Mouse (Mus musculus): Measurements from ENCODE around the gene Wdr18.

Gene Wdr18

DNA sequence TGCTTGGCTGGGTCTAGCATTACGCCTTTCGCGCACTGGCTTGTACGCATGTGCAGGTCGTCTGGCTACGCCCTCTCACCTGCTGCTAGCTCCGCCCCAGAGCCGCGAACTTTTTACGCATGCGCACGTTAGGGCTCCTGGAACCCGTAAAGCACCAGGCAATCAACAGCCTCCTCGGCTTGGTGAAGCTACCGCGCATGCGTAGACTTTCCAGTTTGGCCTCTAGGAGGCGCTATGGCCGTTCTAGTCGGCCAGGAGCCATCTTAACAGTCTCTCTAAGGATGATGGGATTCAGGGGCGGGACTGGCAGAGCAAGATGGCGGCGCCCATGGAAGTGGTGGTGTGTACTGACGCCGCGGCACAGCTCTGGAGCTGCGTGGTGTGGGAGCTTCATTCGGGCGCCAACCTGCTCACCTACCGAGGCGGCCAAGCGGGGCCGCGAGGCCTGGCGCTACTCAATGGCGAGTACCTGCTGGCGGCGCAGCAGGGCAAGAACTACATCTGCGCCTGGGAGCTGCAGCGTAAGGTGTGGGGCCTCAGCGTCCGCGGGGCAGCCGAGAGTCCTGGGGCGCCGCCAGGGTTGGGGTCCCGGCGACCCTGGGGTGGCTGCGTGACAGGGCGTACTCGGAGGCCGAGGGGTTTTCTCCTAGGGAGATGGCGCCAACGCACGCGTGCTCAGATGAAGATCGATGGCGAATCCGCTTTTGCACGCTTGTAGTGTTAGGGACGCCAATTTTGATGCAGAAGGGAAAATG lies at the start of gene Wdr18:
Wdr18 (plus strand) TSS at position 306 of the 755 bp plus-strand sequence.
- DNase-seq = peak; percentile 99 to 100

DNA sequence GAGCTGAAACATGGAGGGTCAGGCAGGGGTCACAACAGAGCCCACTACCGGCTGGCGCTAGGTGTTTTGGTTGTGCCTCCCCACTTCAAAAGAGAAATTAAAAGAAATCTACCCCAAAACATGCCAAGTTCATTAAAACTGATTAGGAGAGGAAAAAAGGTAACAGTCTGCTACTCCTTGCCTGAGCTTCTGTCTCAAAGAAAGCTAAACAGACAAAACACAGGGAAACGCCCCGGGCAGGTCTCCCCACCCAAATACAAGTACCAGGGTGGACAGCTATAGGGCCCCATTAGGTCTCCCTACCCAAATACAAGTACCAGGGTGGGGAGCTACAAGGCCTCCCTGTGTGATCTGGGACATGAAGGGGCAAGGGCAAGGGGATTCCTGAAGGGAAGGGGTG lies 49.4 kb upstream of the Wdr18 start, which contains the start of gene Gm26602:
Gm26602 (plus strand) TSS at position 301 of the 400 bp plus-strand sequence.
- DNase-seq = no peak

DNA sequence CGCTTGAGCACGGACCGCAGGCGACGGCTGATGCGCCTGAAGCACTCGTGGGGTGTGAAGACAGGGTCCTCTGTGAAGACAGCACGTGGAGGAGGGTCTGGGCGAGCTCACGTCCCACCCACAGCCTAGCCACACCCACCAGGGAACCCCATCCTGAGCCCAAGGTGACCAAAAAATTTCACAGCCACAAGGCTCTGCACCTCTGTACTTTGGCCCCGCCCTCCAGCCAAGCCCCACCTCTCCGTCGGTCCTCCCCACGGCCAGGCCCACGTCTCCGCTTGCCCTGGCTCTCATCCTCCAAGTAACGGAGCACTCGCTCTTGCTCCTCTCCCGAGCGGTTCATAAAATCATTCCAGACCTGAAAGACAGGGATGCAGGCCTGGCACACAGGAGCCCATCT lies 47.5 kb upstream of the Wdr18 start:
- no peak for DNase-seq

DNA sequence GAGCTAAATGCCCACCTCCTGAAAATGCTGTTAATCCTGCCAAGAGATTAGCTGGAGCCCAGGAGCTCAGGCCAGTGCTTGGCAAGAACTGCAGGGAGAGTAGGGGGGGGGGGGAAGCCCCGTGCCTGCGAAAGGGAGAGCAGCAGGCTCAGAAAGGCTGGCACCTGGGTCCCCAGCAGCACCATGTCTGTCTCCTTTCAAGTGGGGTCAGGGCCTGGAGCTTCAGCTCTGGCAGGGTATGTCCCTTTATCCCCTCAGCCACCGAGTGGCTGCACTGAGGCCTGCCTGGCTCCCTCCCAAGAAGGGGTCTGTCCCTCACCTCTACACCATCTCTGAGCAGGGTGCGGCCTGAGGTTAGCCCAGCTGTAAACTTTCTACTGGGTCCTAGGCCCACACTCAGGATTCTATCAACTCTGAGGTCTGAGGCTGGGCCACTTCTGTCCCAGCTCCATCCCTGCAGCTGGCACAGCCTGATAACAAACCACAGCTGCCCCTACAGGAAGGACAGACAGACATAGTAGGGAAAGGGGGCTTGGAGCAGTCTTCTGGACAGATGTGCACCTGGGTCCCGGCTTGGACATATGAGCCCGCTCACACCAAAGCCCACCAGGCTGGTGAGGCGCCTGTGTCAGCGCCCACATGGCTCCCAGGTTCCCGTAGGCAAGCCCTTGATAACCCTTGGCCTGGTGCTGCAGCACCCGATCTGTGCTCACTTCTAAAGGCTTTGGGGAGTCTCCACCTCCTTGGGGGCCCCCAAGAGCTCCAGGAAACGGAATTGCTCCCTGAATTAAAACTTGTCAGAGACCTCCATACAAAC lies 45.6 kb upstream of the Wdr18 start:
- DNase-seq = no peak

DNA sequence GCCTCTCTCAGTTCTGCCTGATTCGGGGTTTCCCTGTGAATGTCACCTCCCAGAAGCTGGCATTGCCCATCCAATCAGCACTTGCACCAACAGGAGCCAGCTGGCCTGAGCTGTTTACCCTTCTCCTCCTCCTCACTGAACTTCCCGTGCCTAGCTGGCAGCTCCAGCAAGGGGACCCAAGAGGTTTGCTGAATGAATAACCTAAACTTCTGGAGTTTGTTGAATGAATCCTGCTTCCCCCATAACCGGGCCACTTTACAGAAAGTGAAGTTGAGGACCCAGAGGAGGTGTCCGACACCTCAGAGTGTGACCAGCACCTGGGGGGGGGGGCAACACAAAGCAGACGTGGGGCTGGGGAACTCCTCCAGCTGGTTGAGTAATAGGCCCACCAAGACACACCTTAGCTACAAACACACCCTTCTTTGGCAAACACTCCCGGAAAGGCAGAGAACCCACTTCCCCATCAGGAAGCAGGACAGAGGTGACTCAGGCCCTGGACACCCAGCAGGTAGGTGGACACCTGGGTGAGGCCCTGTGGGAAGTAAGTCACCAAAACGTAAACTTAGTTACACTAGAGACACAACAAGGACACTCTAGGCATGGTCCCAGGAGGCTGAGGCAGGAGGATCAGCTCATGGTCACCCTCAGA lies 44.9 kb upstream of the Wdr18 start:
- peak in 1 of 2 experiments; percentile 41 for DNase-seq

DNA sequence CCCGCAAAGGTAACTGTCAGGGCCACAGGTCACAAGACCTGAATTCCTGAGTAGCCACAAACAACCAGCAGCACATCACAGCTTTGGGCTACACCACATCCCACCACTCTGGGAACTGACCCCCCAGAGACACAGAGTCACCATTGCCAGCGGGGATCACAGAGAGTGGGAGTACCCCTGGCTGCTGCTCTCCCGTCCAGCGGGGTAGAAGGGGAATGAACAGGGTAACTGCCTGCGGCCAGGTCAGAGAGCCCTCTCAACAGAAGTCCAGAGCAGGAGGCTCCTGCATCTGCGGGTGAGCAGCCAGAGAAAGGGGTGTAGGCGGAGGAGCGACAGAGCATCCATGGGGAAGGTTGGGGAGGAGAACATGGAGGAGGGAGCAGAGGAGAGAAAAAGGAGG lies 43.9 kb upstream of the Wdr18 start:
- no peak for DNase-seq

DNA sequence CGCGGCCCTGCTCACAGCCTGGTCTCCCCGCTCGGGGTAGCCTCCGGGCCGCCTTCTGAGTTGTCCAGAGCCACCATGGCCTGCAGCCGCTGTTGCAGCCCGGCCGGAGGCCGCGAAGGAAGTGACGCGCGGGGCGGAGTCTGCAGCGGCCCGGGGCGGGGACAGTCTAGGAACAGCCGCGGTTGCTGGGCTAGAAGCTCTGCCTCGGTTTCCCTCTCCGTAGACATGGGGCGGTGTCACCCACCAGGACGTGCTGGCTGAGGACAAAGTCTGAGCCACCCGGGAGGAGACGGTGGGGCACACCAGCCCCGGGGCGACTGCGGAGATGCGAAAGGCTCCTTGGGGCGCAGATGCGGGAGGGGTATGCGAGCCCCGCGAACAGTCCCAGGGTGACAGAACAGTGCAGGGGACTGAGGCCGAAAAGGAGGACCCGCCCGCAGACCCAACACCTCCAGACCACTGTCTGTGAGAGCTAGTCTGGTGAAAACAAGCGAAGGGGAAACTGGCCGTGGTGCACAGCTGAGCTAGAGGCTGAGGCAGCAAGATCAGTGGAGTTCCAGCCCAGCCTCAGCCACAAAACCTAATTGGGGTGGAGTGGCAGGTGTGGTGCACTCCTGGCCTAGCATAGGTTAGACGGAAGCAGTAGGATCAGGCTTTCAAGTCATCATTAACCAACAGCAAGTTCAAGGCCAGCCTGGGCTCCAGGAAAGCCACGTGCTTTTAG lies 43.0 kb upstream of the Wdr18 start, which contains the start of gene Kiss1r:
Kiss1r (plus strand) TSS at position 164 of the 724 bp plus-strand sequence.
- DNase-seq = peak; percentile 90 to 92

DNA sequence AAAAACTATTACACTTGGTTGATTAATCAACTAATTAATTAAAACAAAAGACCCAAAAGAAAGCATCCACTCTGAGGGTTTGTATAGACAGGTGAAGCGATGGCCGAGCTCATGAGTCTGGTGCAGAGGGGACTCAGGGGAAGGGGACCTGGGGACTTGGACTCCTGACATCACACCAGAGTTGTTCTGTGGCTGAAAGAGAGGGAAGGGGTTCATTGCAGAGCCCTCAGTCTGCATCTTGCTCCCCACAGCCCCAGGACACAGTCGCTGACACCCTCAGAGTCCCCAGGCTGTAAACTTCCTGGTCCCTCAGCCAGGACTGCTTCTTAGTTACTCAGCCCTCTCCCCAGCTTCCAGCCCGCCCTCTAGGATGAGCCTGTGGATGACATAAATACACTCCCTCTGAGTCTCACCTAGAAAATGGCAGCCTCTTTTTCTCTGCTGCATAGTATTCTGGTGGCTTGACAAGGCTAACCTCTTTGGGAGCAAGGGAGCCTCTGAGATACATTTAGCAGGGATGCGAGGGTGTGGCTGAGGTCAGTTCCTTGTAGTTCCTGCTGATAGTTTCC lies 42.3 kb upstream of the Wdr18 start:
- no peak for DNase-seq

DNA sequence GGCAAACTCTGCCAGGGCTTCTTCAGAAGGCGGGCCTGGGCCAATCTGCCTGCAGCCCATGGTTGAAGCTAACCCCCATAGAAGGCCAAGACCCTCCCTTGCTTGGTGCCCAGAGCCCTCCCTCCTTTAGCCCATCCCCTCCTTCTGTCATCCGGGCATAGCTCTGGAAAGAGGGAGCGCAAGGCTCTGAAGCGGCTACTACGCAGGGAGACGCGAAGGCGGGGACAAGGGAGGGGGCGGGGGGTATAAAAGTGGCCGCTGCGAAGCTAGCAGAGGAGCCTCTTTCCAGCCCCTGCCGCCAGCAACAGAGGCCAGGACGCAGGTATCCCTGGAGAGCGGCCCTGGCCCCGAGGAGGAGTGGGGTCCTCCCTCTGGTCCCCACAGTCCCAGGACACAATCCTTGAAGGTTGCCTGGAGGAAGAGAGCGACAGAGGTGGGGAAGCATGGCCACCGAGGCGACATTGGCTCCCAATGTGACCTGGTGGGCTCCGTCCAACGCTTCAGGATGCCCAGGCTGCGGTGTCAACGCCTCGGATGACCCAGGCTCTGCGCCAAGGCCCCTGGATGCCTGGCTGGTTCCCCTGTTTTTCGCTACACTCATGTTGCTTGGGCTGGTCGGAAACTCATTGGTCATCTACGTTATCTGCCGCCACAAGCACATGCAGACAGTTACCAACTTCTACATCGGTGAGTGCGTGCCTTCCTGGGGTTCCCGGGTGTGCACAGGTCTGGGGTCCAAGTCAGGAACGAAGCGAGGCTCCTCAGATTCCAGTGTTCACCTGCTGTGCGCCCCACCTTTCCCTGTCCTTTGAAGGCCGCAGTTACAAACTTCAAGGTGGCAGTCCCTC lies 41.5 kb upstream of the Wdr18 start:
- DNase-seq = peak in 1 of 2 experiments; percentile 61

DNA sequence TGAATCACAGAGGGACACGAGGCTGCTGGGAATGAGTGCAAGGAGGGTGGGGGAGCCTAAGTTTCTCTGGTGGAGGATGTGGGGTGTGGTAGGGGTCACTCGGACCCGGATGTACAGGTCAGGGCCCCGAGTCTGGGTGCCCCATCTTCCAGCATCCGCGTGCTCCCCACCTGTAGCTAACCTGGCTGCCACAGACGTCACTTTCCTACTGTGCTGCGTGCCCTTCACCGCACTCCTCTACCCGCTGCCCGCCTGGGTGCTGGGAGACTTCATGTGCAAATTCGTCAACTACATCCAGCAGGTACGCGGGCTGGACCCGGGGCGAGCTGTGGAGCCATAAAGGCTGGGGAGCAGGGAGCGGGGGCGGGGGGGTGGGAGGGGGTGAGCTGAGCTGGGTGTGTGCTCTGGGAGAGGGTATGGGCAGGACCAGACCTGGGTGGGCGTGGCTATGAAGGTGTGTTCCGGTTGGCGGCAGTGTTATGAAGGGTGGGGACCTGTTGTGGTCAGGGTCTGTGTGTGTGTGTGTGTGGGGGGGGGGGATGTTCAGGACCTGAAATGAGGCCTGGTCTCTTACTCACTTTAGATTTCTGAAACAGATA lies 40.6 kb upstream of the Wdr18 start:
- DNase-seq = no peak

DNA sequence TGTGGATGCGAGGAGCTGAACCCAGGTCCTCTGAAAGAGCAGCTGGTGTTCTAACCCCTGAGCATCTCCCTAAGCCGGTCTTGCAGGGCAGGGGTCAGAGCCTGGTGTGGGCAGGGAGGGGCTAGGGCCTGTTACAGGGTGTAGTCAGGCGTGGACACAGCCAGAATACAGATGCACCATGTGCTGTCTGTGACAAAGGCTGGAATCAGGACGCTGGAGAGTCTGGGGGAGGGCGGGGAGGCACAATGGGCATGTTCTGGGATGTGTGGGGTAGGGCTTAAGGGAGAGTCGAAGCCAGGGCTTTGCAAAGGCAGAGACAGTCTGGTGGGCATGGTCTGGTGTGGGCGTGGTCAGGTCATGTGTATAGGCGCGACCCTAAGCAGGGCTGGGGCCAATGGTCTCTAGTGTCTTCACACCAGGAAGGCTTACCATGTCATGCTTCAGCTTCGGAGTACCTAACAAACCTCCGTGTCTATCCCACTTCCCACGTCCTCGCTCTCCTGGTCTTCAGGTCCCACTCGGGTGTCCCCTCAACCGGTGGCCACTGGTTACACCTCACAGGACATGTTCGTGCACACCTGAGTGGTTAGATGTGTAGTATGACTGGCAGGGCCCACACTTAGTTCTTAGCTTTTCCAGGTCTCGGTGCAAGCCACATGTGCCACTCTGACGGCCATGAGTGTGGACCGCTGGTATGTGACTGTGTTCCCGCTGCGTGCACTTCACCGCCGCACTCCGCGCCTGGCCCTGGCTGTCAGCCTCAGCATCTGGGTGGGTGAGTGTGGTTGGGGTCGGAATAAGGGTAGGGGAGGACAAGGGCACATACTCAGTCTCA lies 39.7 kb upstream of the Wdr18 start:
- DNase-seq = no peak

DNA sequence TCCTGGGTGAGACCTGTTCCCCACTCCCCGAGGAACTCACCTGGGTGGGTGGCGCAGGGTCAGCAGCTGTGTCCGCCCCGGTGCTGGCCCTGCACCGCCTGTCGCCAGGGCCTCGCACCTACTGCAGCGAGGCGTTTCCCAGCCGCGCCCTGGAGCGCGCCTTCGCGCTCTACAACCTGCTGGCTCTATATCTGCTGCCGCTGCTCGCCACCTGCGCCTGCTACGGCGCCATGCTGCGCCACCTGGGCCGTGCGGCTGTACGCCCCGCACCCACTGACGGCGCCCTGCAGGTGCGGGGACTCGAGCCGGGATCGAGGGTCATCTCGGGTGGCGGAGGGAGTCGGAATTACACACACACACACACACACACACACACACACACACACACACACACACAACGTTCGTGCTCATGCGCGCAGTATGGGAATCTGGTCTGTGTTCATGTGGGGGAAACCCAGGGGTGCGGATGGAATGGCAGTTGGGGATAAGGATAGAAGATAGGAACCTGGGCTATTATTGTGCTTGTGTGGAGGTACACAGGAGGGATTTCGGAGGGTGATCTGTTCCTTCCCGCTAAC lies 38.9 kb upstream of the Wdr18 start, which contains the start of gene R3hdm4:
R3hdm4 (minus strand) TSS at position 251 of the 578 bp plus-strand sequence.
- no peak for DNase-seq

DNA sequence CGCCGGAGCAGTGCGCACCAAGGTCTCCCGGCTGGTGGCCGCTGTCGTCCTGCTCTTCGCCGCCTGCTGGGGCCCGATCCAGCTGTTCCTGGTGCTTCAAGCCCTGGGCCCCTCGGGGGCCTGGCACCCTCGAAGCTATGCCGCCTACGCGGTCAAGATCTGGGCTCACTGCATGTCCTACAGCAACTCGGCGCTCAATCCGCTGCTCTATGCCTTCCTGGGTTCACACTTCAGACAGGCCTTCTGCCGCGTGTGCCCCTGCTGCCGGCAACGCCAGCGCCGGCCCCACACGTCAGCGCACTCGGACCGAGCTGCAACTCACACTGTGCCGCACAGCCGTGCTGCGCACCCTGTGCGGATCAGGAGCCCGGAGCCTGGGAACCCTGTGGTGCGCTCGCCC lies 38.4 kb upstream of the Wdr18 start:
- DNase-seq = no peak

DNA sequence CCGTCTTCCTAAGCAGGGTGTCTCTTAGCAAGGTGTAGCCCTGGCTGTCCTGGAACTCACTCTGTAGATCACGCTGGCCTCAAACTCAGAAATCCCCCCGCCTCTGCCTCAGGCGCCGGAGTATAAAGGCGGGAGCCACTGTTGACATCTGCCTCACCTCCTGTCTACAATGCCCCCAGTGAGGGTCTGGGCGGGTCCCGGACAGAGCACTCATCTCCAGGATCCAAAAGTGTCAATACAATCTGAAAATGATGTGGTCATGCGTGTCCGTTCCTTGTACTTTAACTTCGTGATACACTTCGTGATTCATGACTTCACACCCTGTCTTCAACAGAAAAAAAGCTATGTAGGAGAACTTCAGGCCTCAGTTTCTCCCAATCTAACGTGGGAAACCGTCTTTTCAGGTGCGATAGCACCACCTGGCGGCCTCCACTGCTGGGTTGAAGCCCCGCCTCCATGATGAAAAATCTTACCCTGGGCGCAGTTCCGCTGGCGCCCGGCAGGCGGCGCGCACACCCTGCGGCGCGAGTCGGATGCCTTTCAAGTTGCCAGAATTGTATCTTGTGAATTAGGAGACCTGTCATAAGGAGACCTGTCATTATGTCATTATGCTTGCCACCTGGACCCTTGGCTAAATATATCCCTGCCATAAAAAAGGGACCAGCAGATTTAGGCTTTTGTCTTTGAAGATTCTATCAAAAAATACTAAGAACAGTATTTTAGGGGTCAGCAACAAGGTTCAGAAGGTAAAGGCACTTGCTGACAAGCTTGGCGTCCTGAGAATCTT lies 34.8 kb upstream of the Wdr18 start:
- DNase-seq = peak; percentile 91 to 95

DNA sequence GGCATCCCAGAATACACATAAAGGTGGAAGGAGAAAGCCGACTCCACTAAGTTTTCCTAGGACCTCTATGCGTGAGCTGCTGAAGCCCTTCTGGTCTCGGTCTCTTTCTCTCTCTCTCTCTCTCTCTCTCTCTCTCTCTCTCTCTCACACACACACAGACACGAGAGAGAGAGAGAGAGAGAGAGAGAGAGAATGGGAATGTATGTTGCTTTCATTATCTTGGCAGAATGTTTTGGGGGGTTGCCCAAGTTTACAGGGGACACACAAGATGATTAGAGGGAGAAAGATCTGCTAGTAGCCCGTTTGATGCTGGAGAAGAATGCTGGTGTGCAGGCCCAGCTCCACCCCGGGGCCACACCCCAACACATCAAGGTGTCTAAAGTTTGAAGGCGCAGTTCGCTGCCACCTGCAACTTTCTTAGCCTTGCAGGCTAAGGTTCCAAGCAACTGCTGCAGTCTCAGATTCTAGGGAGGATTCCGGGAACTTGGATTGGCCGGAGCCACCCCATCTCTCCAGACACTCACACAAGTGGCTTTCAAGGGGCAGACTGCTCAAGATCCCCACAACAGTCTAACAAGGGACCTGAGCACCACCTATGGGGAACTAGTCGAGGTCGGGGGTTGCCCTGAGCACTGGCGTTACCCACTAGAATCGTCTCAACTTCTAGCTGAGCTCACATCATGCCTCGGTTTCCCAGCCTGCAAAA lies 34.0 kb upstream of the Wdr18 start:
- DNase-seq = no peak

DNA sequence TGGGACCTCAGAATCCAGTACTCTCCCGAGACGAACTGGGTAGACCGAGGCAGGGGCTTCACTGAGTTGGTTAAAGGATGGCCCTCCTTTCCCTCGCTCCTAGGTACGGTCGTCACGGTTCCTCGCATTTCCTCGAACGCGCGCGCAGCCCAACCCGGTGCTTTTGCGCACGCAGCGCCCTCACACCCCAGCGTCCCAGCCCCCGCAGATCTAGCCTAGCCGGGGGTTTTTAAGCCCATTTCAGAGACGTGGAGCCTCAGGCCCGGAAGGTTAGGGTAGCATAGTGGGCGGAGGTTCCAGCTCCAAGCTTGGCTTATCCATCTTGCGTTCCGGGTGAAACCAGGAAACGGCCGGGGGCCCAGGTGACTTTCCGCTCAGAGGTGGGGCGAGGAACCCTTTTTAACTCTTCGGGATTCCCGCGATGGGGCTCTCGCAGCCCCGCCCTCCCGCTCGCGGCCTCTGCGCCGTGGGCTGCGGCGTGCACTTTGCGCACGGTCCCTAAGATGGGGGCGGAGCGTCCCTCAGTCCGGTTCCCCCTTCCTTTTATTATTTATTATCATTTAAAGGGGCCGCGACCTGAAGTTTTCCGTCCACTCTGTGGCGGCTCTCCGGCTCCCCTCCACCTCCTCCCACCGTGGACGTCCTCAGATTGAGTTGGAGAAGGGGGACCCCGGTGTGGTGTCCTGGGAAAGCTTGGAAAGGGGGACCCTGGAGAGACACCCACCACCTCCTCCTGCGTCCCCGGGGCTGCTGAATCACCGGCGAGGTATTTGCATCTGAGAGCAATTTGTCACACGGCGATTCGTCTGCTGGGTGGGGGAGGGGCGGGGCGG lies 33.2 kb upstream of the Wdr18 start, which contains the start of gene Arid3a:
Arid3a (plus strand) TSS at position 553 of the 833 bp plus-strand sequence.
- peak; percentile 95 to 96 for DNase-seq
